Mouse (Mus musculus) forelimb bud, embryonic 11.5 days (tissue): Measurements from ENCODE around the gene Pex14.
"Not testable (repeated sequence)": the region's sequence is repeated elsewhere in the genome, so short reads cannot be mapped to it uniquely, and the experiment has no call there.

Experiments used
- DNase-seq: peaks from one replicate; pipeline ENCODE4 v3.0.0-alpha.2; 2012; ENCODE audit warnings: low read depth, low spot score

Pex14 gene

GRCm38 (mm10) chr4:149099369-149100017 is at the start of gene Pex14:
TSS of gene Pex14 (minus strand) at chr4:149099876.
- peak; percentile 81 for DNase-seq

GRCm38 (mm10) chr4:149149196-149149595 is 49.5 kb upstream of the Pex14 start:
- DNase-seq = no peak

GRCm38 (mm10) chr4:149148084-149148483 is 48.4 kb upstream of the Pex14 start:
- no peak for DNase-seq

GRCm38 (mm10) chr4:149147528-149147927 is 47.9 kb upstream of the Pex14 start:
- no peak for DNase-seq

GRCm38 (mm10) chr4:149145151-149145550 is 45.5 kb upstream of the Pex14 start:
- no peak for DNase-seq

- peak; percentile 87 for DNase-seq
Observed at GRCm38 (mm10) chr4:149144459-149144858, 44.8 kb upstream of the Pex14 start.

GRCm38 (mm10) chr4:149143594-149143993 is 43.9 kb upstream of the Pex14 start:
- DNase-seq = no peak

- DNase-seq = no peak
Observed at GRCm38 (mm10) chr4:149138515-149138914, 38.8 kb upstream of the Pex14 start.

- DNase-seq = peak; percentile 93
Observed at GRCm38 (mm10) chr4:149136982-149137770, 37.5 kb upstream of the Pex14 start, which contains the start of gene Cenps. TSS of gene Cenps (minus strand) at chr4:149137629.

- DNase-seq = no peak
Observed at GRCm38 (mm10) chr4:149136116-149136850, 36.6 kb upstream of the Pex14 start.

- DNase-seq = no peak
Observed at GRCm38 (mm10) chr4:149133395-149133794, 33.7 kb upstream of the Pex14 start.

- DNase-seq = no peak
Observed at GRCm38 (mm10) chr4:149131789-149132565, 32.3 kb upstream of the Pex14 start.

- DNase-seq = no peak
Observed at GRCm38 (mm10) chr4:149131021-149131752, 31.5 kb upstream of the Pex14 start.

GRCm38 (mm10) chr4:149128467-149128866 is 28.8 kb upstream of the Pex14 start:
- DNase-seq = no peak

- DNase-seq = no peak
Observed at GRCm38 (mm10) chr4:149126663-149127062, 27.0 kb upstream of the Pex14 start, which contains the start of gene Cort. TSS of gene Cort (minus strand) at chr4:149126763.

GRCm38 (mm10) chr4:149126115-149126509 is 26.4 kb upstream of the Pex14 start:
- no peak for DNase-seq

- no peak for DNase-seq
Observed at GRCm38 (mm10) chr4:149125341-149126114, 25.9 kb upstream of the Pex14 start.

- DNase-seq = no peak
Observed at GRCm38 (mm10) chr4:149123432-149123831, 23.8 kb upstream of the Pex14 start.

- not testable (repeated sequence) for DNase-seq
Observed at GRCm38 (mm10) chr4:149119978-149120562, 20.4 kb upstream of the Pex14 start.
